Mouse (Mus musculus): ENCODE data around the gene Tnfaip1.
A peak's percentile ranks its signal among the peaks of the same experiment; 100 is the strongest.

The Tnfaip1 gene

DNA sequence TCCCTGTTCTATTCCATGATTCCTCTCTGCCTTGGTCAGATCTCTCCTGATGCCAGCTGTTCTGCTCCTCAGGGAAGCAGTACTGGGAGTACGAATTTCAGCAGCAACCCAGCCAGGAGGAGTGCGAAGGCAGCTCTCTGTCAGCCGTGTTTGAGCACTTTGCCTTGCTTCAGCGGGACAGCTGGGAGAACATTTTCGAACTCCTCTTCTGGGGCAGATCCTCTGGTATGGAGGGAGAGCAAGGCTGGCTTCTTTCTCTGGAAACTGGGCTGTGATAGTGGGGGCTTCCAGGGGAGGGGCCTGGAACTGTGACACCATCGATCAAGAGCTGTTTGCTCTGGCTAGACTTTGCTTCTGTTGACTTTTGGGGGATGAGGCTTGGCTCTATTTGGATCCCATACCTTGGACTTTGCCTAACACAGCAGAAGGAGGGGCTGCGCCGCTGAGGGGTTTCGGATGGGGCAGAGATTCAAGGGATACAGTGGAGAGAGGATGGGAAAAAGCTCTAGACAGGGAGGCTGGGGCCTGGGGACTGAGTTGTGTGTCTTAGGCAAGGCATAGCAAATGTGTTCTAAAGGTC is 35.4 kb downstream of the Tnfaip1 start:
- DNase-seq (ENCODE audit: low spot score in 2 of 2): no peak

- DNase-seq (ENCODE audit: low spot score in 2 of 2): no peak
Observed at GRCm38 (mm10) chr11:78499543-78499942, 36.6 kb downstream of the Tnfaip1 start.

DNA sequence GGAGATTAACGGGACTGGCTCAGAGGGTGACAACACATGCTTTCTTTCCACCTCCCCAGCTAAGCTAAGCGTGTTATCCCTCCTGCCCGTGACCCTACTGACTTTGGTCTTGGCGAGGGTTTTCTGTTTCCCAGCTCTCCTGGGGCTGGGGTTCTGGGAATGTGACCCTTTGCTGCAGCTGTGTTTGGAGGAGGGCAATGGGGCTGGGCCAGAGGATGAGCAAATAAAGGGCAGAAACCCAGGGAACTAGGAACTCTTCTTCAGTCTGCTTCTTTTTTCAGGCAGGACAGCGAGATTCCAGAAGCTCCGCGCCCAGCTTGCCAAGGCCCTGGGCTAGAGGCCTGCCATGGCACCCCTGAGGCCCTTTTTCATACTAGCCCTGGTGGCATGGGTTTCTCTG is 37.1 kb downstream of the Tnfaip1 start, which contains the start of gene Vtn:
TSS of gene Vtn (plus strand) at position 88 of the 400 bp plus-strand sequence.
- DNase-seq (ENCODE audit: low spot score in 2 of 2): no peak

- DNase-seq (ENCODE audit: low spot score in 2 of 2): peak; percentile 86 to 87
Observed at GRCm38 (mm10) chr11:78497544-78498522, 38.3 kb downstream of the Tnfaip1 start, which contains the start of gene Sarm1. Gene Sarm1 (minus strand): TSS chr11:78497754.

- peak in 1 of 2 experiments; percentile 26 for DNase-seq (ENCODE audit: low spot score in 2 of 2)
Observed at GRCm38 (mm10) chr11:78497071-78497541, 39.0 kb downstream of the Tnfaip1 start.

DNA sequence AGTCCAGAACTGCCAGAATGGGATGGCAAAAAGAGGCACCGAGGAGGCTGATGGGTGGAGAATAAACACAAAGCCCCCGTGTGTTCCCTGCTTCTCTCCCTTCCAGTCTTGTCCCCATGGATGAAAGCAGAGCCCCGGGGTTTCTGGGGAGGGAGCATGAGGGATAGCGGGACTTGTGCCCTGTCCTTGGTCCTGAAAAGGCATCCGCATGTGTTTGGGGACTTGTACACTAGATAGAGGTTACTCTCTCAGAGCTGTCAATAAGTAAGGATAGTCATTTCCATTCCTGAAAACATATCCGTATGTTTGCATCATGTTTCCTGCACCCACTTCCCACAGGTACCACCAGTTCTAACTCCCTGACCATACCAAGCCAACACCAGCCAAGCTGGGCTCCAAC is 40.2 kb downstream of the Tnfaip1 start:
- DNase-seq (ENCODE audit: low spot score in 2 of 2): no peak

- DNase-seq (ENCODE audit: low spot score in 2 of 2): peak; percentile 22 to 31
Observed at GRCm38 (mm10) chr11:78490781-78491241, 45.3 kb downstream of the Tnfaip1 start.

GRCm38 (mm10) chr11:78488168-78488567 is 48.0 kb downstream of the Tnfaip1 start:
- DNase-seq (ENCODE audit: low spot score in 2 of 2): peak; percentile 70 to 74

DNA sequence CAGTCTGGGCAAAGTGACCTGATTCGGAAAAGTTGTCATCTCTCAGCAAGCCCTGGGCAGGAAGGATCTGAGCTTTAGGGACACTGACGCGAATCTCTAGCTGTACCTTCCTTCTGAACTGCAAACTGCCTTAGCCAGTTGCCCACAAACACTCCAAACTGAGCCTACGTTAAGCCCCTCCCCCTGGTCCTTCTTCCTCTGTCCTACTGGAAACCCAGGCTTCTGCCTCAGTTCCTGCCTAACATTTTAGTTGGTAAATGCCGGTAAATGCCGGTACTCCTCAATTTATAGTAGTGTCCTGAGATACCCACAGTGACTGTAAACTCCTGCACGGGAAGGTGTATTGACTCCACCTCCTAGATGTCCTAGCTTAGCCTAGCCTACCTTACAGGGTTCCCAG is 52.5 kb downstream of the Tnfaip1 start:
- DNase-seq (ENCODE audit: low spot score in 2 of 2): no peak

- no peak for DNase-seq (ENCODE audit: low spot score in 2 of 2)
Observed at GRCm38 (mm10) chr11:78475289-78475688, 60.8 kb downstream of the Tnfaip1 start.

Measured in frontal cortex, postnatal 25 days (tissue).